Comparison of ENCODE assay signal across 24 mouse cellular contexts in genomic region chr17:47953231-47953630, GRCm38 (mm10). TPM values are rescaled to one million over a fixed set of nuclear protein-coding genes. Genes with fewer than 3 reads are reported as not detected.
DNase-seq lines count a peak whose midpoint lies in the region; ATAC-seq and TF ChIP-seq lines count a peak whose summit lies in the region.
"Had no signal": no experiment of that assay in that cellular context is flagged by ENCODE, and none has a peak within 500 bp of the region (broad histone marks: within the 10 kb centered on the region; RNA-seq: fewer than 3 reads in every experiment).

No protein-coding gene starts in this region.

- 0 out of 2 replicates have a peak overlapping the region, but pooled peaks have one; percentile 16 for H3K9ac ChIP-seq in embryonic facial prominence, embryonic 13.5 days
- no peak overlapping the region for H3K9ac ChIP-seq in lung, embryonic 15.5 days
- no peak overlapping the region for H3K9ac ChIP-seq in lung, postnatal 0 days (replicated peaks; ENCODE audit: low read depth)
- no peak overlapping the region for H3K9ac ChIP-seq in intestine, embryonic 14.5 days (ENCODE audit: low read length)
- H3K9ac ChIP-seq: hindbrain, embryonic 14.5 days; kidney, embryonic 15.5 days; liver, embryonic 15.5 days; neural tube, embryonic 15.5 days; stomach, embryonic 15.5 days had no signal

- peaks cover 34% of the 10 kb centered on the region for H3K4me1 ChIP-seq in embryonic facial prominence, embryonic 13.5 days
- H3K4me1 ChIP-seq in embryonic facial prominence, embryonic 10.5 days, result peaks cover 49% of the 10 kb centered on the region
- H3K4me1 ChIP-seq in lung, embryonic 15.5 days, result peaks cover 32% of the 10 kb centered on the region
- H3K4me1 ChIP-seq in lung, postnatal 0 days (ENCODE audit: insufficient read depth, low read depth, low read length), result no peaks in the 10 kb centered on the region
- peaks cover 40% of the 10 kb centered on the region for H3K4me1 ChIP-seq in intestine, embryonic 14.5 days (replicated peaks; ENCODE audit: control insufficient read depth, insufficient read depth, low read length)

- no peak for TF ChIP-seq EP300 in lung, postnatal 0 days (IDR thresholded peaks at IDR 0.05)

- WGBS in embryonic facial prominence, embryonic 13.5 days, result 26% methylated on average over 5 of the region's 5 CpGs
- WGBS in embryonic facial prominence, embryonic 10.5 days, result 32% methylated on average over 5 of the region's 5 CpGs
- 42% methylated on average over 5 of the region's 5 CpGs for WGBS in lung, embryonic 15.5 days
- 45% methylated on average over 5 of the region's 5 CpGs for WGBS in lung, postnatal 0 days
- WGBS in intestine, embryonic 14.5 days, result 46% methylated on average over 5 of the region's 5 CpGs

- no peaks in the 10 kb centered on the region for H3K36me3 ChIP-seq in embryonic facial prominence, embryonic 13.5 days
- H3K36me3 ChIP-seq in embryonic facial prominence, embryonic 10.5 days (replicated peaks), result no peaks in the 10 kb centered on the region
- no peaks in the 10 kb centered on the region for H3K36me3 ChIP-seq in lung, embryonic 15.5 days
- no peaks in the 10 kb centered on the region for H3K36me3 ChIP-seq in lung, postnatal 0 days (ENCODE audit: insufficient read depth, low read length)
- H3K36me3 ChIP-seq in intestine, embryonic 14.5 days (ENCODE audit: control insufficient read depth, insufficient read depth, low read length), result no peaks in the 10 kb centered on the region
- H3K36me3 ChIP-seq: kidney, embryonic 15.5 days; liver, embryonic 15.5 days; neural tube, embryonic 15.5 days; stomach, embryonic 15.5 days had no signal

- TF ChIP-seq CTCF in lung, postnatal 0 days (IDR thresholded peaks at IDR 0.05), result no peak

- ATAC-seq in embryonic facial prominence, embryonic 13.5 days (ENCODE audit: insufficient number of reproducible peaks, insufficient read depth, low FRiP score, low TSS enrichment, low read depth), result no peak
- no peak for ATAC-seq in lung, embryonic 15.5 days (ENCODE audit: borderline replicate concordance, extremely low read depth, low FRiP score, low TSS enrichment)
- no peak for ATAC-seq in lung, postnatal 0 days
- no peak for ATAC-seq in intestine, embryonic 14.5 days (replicated peaks; ENCODE audit: low FRiP score, low TSS enrichment, low read depth)
- ATAC-seq: inflammation-experienced regulatory T-cells, adult 6 months had no signal

- H3K4me3 ChIP-seq in embryonic facial prominence, embryonic 13.5 days, result no peak overlapping the region
- H3K4me3 ChIP-seq in embryonic facial prominence, embryonic 10.5 days, result no peak overlapping the region
- H3K4me3 ChIP-seq in lung, embryonic 15.5 days, result no peak overlapping the region
- no peak overlapping the region for H3K4me3 ChIP-seq in lung, postnatal 0 days (ENCODE audit: low read depth, low read length)
- H3K4me3 ChIP-seq in intestine, embryonic 14.5 days (ENCODE audit: low read depth, low read length), result no peak overlapping the region
- H3K4me3 ChIP-seq: kidney, embryonic 15.5 days; left cerebral cortex, adult 2 months; liver, embryonic 15.5 days; neural tube, embryonic 15.5 days; stomach, embryonic 15.5 days had no signal

- no peak overlapping the region for H3K4me2 ChIP-seq in embryonic facial prominence, embryonic 13.5 days
- H3K4me2 ChIP-seq in lung, embryonic 15.5 days, result no peak overlapping the region
- H3K4me2 ChIP-seq in lung, postnatal 0 days (replicated peaks; ENCODE audit: low read depth, low read length), result no peak overlapping the region
- H3K4me2 ChIP-seq in intestine, embryonic 14.5 days (ENCODE audit: low read length), result no peak overlapping the region; the same call in 1 of the 2 replicates
- H3K4me2 ChIP-seq: hindbrain, embryonic 14.5 days; kidney, embryonic 15.5 days; liver, embryonic 15.5 days; midbrain, embryonic 11.5 days; neural tube, embryonic 15.5 days; stomach, embryonic 15.5 days had no signal

- no peak for DNase-seq in embryonic facial prominence, embryonic 10.5 days (ENCODE audit: low spot score)
- no peak for DNase-seq in lung, postnatal 0 days (ENCODE audit: low spot score)
- DNase-seq in intestine, embryonic 14.5 days (ENCODE audit: low spot score), result no peak
- DNase-seq in kidney, postnatal 10 days, result no peak
- DNase-seq in left cerebral cortex, adult 18-20 months (ENCODE audit: low spot score in 2 of 2), result no peak
- DNase-seq: cerebellum, adult 18-20 months; cerebellum, postnatal 25 days; heart, postnatal 4 days; layer of hippocampus, adult 9-11 months; liver; right cerebral cortex, adult 18-20 months; right cerebral cortex, postnatal 4 days; thymus, adult 18-20 months; thymus, postnatal 36 days had no signal

- no peaks in the 10 kb centered on the region for H3K9me3 ChIP-seq in embryonic facial prominence, embryonic 13.5 days
- no peaks in the 10 kb centered on the region for H3K9me3 ChIP-seq in embryonic facial prominence, embryonic 10.5 days
- H3K9me3 ChIP-seq in lung, embryonic 15.5 days, result no peaks in the 10 kb centered on the region
- H3K9me3 ChIP-seq in lung, postnatal 0 days (ENCODE audit: low read length), result no peaks in the 10 kb centered on the region
- H3K9me3 ChIP-seq in intestine, embryonic 14.5 days (ENCODE audit: control insufficient read depth, low read length), result no peaks in the 10 kb centered on the region
- H3K9me3 ChIP-seq: kidney, embryonic 15.5 days; liver, embryonic 15.5 days; neural tube, embryonic 15.5 days; stomach, embryonic 15.5 days had no signal

- H3K27ac ChIP-seq in embryonic facial prominence, embryonic 13.5 days, result 0 out of 2 replicates have a peak overlapping the region, but pooled peaks have one; percentile 17
- H3K27ac ChIP-seq in embryonic facial prominence, embryonic 10.5 days (replicated peaks), result no peak overlapping the region; the same call in 1 of the 2 replicates
- H3K27ac ChIP-seq in lung, embryonic 15.5 days, result 0 out of 2 replicates have a peak overlapping the region, but pooled peaks have one; percentile 37
- no peak overlapping the region for H3K27ac ChIP-seq in lung, postnatal 0 days (ENCODE audit: low read length)
- peak overlapping the region; percentile 36; the same call in 1 of the 2 replicates for H3K27ac ChIP-seq in intestine, embryonic 14.5 days (ENCODE audit: low read depth)
- H3K27ac ChIP-seq: kidney, embryonic 15.5 days; left cerebral cortex, adult 2 months; liver, embryonic 15.5 days; neural tube, embryonic 15.5 days had no signal

- peaks cover 26% of the 10 kb centered on the region for H3K27me3 ChIP-seq in embryonic facial prominence, embryonic 13.5 days
- peaks cover 59% of the 10 kb centered on the region for H3K27me3 ChIP-seq in embryonic facial prominence, embryonic 10.5 days (replicated peaks; ENCODE audit: low read depth, poor library complexity, severe bottlenecking)
- H3K27me3 ChIP-seq in lung, embryonic 15.5 days, result no peaks in the 10 kb centered on the region
- H3K27me3 ChIP-seq in lung, postnatal 0 days (replicated peaks; ENCODE audit: insufficient read depth, low read length), result 0 out of 2 replicates have a peak, but pooled peaks cover 4% of the 10 kb centered on the region
- no peaks in the 10 kb centered on the region for H3K27me3 ChIP-seq in intestine, embryonic 14.5 days (replicated peaks; ENCODE audit: control insufficient read depth, insufficient read depth, low read length)
- H3K27me3 ChIP-seq: stomach, embryonic 15.5 days had no signal

RNA-seq across cellular contexts. Expression of gene Foxp4, which starts 28.8 kb away (rescaled TPM):
- polyA plus RNA-seq in embryonic facial prominence, embryonic 13.5 days (2015; fragmentation: Nextera tagmentation; extraction: Ambion mirVana), result 18.9 and 19.8 TPM in 2 replicates
- 26.9 and 28.1 TPM in 2 replicates for polyA plus RNA-seq in embryonic facial prominence, embryonic 10.5 days (2016; fragmentation: Nextera tagmentation; extraction: Ambion mirVana)
- polyA plus RNA-seq in lung, embryonic 15.5 days (2015; fragmentation: Nextera tagmentation; extraction: Ambion mirVana), result 23.7 and 24.1 TPM in 2 replicates
- polyA plus RNA-seq in lung, postnatal 0 days (2015; fragmentation: Nextera tagmentation; extraction: Ambion mirVana), result 10.2 and 14.3 TPM in 2 replicates
- polyA plus RNA-seq in intestine, embryonic 14.5 days (2014; fragmentation: Nextera tagmentation; extraction: Ambion mirVana), result 30.3 and 32.4 TPM in 2 replicates
- 10 to 100 TPM; 47.6 to 47.8 TPM for total RNA-seq in left cerebral cortex, adult 18-20 months (2021)

Comparison
In these comparisons a context has a peak if more than half of its experiments do, and no peak if none do; other contexts are left out.
1. H3K27ac ChIP-seq: peak in embryonic facial prominence, embryonic 13.5 days (single experiment), lung, embryonic 15.5 days (single experiment) and intestine, embryonic 14.5 days (single experiment); none in embryonic facial prominence, embryonic 10.5 days (single experiment) and lung, postnatal 0 days (single experiment).